In the genomic region with DNA sequence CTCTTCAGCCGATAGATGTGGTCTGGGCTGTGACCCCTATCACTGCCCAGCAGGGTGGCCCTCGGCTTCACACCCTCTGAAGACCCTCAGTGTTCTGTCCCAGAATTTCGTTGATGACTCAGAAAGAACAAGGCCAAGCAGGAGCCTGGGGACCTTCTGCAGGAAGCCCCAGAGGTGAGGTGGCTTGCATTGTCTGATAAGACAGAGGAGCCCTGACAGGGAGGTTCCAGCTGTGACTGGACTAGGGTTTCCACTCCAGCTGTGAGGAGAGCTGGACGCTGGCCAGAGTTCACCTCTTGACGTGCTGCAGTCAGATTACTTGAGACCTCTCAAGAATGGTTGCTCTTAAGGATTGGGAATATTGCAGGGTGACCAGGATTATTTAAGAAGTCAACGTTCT, we compare ENCODE assay signal across 8 mouse cellular contexts. TPM values are rescaled to one million over a fixed set of nuclear protein-coding genes. Genes with fewer than 3 reads are reported as not detected.
DNase-seq lines count a peak whose midpoint lies in the region; ATAC-seq and TF ChIP-seq lines count a peak whose summit lies in the region.

No protein-coding gene starts in this region.

- H3K9me3 ChIP-seq in hindbrain, embryonic 15.5 days = no peaks in the 10 kb centered on the region
- no peaks in the 10 kb centered on the region for H3K9me3 ChIP-seq in neural tube, embryonic 14.5 days (ENCODE audit: control insufficient read depth, low read length)

- H3K27me3 ChIP-seq in hindbrain, embryonic 15.5 days = no peaks in the 10 kb centered on the region
- H3K27me3 ChIP-seq in neural tube, embryonic 14.5 days (ENCODE audit: control insufficient read depth, insufficient read depth, low read length) = no peaks in the 10 kb centered on the region

- 14% methylated on average over 6 of the region's 6 CpGs for WGBS in hindbrain, embryonic 15.5 days
- WGBS in lung, adult 2 months = 25% methylated on average over 6 of the region's 6 CpGs
- 18% methylated on average over 6 of the region's 6 CpGs for WGBS in neural tube, embryonic 14.5 days

- peak overlapping the region; percentile 69 for H3K4me2 ChIP-seq in hindbrain, embryonic 15.5 days
- peak overlapping the region; percentile 62 for H3K4me2 ChIP-seq in neural tube, embryonic 14.5 days (ENCODE audit: low read depth, low read length)

- peak; percentile 43 for DNase-seq in adrenal gland, postnatal 14 days
- DNase-seq in adrenal gland, postnatal 4 days (ENCODE audit: low spot score in 2 of 2) = no peak
- DNase-seq in embryo, embryonic 10.5 days (ENCODE audit: low spot score) = peak; percentile 53
- DNase-seq in lung, adult 2 months = peak; percentile 62
- no peak for DNase-seq in layer of hippocampus, postnatal 36 days
- no peak for DNase-seq in frontal cortex, adult 2 months (ENCODE audit: extremely low spot score in 1 of 2, low spot score in 1 of 2)

- peak overlapping the region; percentile 81 for H3K4me3 ChIP-seq in hindbrain, embryonic 15.5 days
- H3K4me3 ChIP-seq in lung, adult 2 months (replicated peaks; ENCODE audit: extremely low read depth, low read depth, low read length) = peak overlapping the region; percentile 20
- peak overlapping the region; percentile 78 for H3K4me3 ChIP-seq in neural tube, embryonic 14.5 days (ENCODE audit: low read depth, low read length)

- TF ChIP-seq POLR2A in lung, adult 2 months (IDR thresholded peaks at IDR 0.05; ENCODE audit: borderline replicate concordance, extremely low read depth, low read depth, low read length) = no peak

- TF ChIP-seq CTCF in lung, adult 2 months (IDR thresholded peaks at IDR 0.05; ENCODE audit: insufficient read depth, low read length) = no peak

- no peak for ATAC-seq in hindbrain, embryonic 15.5 days (ENCODE audit: low FRiP score, low read depth)
- ATAC-seq in neural tube, embryonic 14.5 days (ENCODE audit: low read depth) = no peak

- H3K36me3 ChIP-seq in hindbrain, embryonic 15.5 days = peaks cover 16% of the 10 kb centered on the region
- H3K36me3 ChIP-seq in neural tube, embryonic 14.5 days (ENCODE audit: control insufficient read depth, insufficient read depth, low read length) = peaks cover 12% of the 10 kb centered on the region

- H3K27ac ChIP-seq in hindbrain, embryonic 15.5 days (replicated peaks) = no peak overlapping the region
- no peak overlapping the region for H3K27ac ChIP-seq in neural tube, embryonic 14.5 days (ENCODE audit: low read depth, low read length)

- H3K9ac ChIP-seq in hindbrain, embryonic 15.5 days = peak overlapping the region; percentile 77; the same call in 1 of the 2 replicates
- peak overlapping the region; percentile 80 for H3K9ac ChIP-seq in neural tube, embryonic 14.5 days (replicated peaks; ENCODE audit: low read depth, low read length)

- H3K4me1 ChIP-seq in hindbrain, embryonic 15.5 days (replicated peaks) = peaks cover 63% of the 10 kb centered on the region
- H3K4me1 ChIP-seq in lung, adult 2 months (ENCODE audit: control insufficient read depth, insufficient read depth, low read length) = 0 out of 2 replicates have a peak, but pooled peaks cover 2% of the 10 kb centered on the region
- peaks cover 23% of the 10 kb centered on the region for H3K4me1 ChIP-seq in neural tube, embryonic 14.5 days (ENCODE audit: control insufficient read depth, insufficient read depth, low read length)

RNA-seq across cellular contexts. Expression of a gene that starts 1.2 kb away (rescaled TPM):
- total RNA-seq in adrenal gland, postnatal 14 days (2021) = 48.5 and 57.7 TPM in 2 replicates
- 10 to 100 TPM; 82.1 to 84.4 TPM for total RNA-seq in adrenal gland, postnatal 4 days (2021)
- 269 and 270 TPM in 2 replicates for polyA plus RNA-seq in hindbrain, embryonic 15.5 days (2015; fragmentation: Nextera tagmentation; extraction: Ambion mirVana)
- polyA plus RNA-seq in lung, adult 2 months (2012; rRNA removed) = 147 and 266 TPM in 2 replicates
- polyA plus RNA-seq in neural tube, embryonic 14.5 days (2014; fragmentation: Nextera tagmentation; extraction: Ambion mirVana) = 219 and 241 TPM in 2 replicates
- 10 to 100 TPM; 12.4 to 13.6 TPM for total RNA-seq in layer of hippocampus, postnatal 36 days (2021)
- polyA plus RNA-seq in frontal cortex, adult 2 months (2012; rRNA removed) = 20.2 and 21.4 TPM in 2 replicates

RNA-seq across cellular contexts. Expression of a gene that starts 3.3 kb away (rescaled TPM):
- 75.2 and 104 TPM in 2 replicates for total RNA-seq in adrenal gland, postnatal 14 days (2021)
- 10 to 100 TPM; 62.0 to 76.4 TPM for total RNA-seq in adrenal gland, postnatal 4 days (2021)
- 59.3 and 61.1 TPM in 2 replicates for polyA plus RNA-seq in hindbrain, embryonic 15.5 days (2015; fragmentation: Nextera tagmentation; extraction: Ambion mirVana)
- polyA plus RNA-seq in lung, adult 2 months (2012; rRNA removed) = 58.1 and 70.0 TPM in 2 replicates
- 69.3 and 74.1 TPM in 2 replicates for polyA plus RNA-seq in neural tube, embryonic 14.5 days (2014; fragmentation: Nextera tagmentation; extraction: Ambion mirVana)
- 10 to 100 TPM; 24.6 to 27.7 TPM for total RNA-seq in layer of hippocampus, postnatal 36 days (2021)
- 25.7 and 29.9 TPM in 2 replicates for polyA plus RNA-seq in frontal cortex, adult 2 months (2012; rRNA removed)

RNA-seq across cellular contexts. Expression of a gene that starts 36.4 kb away (rescaled TPM):
- total RNA-seq in adrenal gland, postnatal 14 days (2021) = 74.4 and 78.6 TPM in 2 replicates
- total RNA-seq in adrenal gland, postnatal 4 days (2021) = 100 to 1,000 TPM in 1 of 2 experiments, 10 to 100 TPM in 1; 94.1 to 101 TPM
- polyA plus RNA-seq in hindbrain, embryonic 15.5 days (2015; fragmentation: Nextera tagmentation; extraction: Ambion mirVana) = 20.9 and 22.4 TPM in 2 replicates
- 114 and 136 TPM in 2 replicates for polyA plus RNA-seq in lung, adult 2 months (2012; rRNA removed)
- 7.0 and 28.7 TPM in 2 replicates for polyA plus RNA-seq in neural tube, embryonic 14.5 days (2014; fragmentation: Nextera tagmentation; extraction: Ambion mirVana)
- total RNA-seq in layer of hippocampus, postnatal 36 days (2021) = 10 to 100 TPM; 16.6 to 24.0 TPM
- 15.5 and 19.1 TPM in 2 replicates for polyA plus RNA-seq in frontal cortex, adult 2 months (2012; rRNA removed)

Comparison
In these comparisons a context has a peak if more than half of its experiments do, and no peak if none do; other contexts are left out.
1. DNase-seq: peak in adrenal gland, postnatal 14 days (single experiment), embryo, embryonic 10.5 days (single experiment) and lung, adult 2 months (single experiment); none in adrenal gland, postnatal 4 days (0 of 2), layer of hippocampus, postnatal 36 days (0 of 2) and frontal cortex, adult 2 months (0 of 2).
2. H3K4me3 ChIP-seq: peak in every context shown above with its lines; median percentile 81 in hindbrain, embryonic 15.5 days; 78 in neural tube, embryonic 14.5 days; 20 in lung, adult 2 months.